Mouse (Mus musculus) adrenal gland (tissue): ENCODE measurements around the gene Cd44.

ENCODE experiments used
- intact Hi-C: fragments of 180-260 bp; cut with DNase I; formaldehyde crosslinking; loops from one replicate; pipeline ENCODE4 v1.15.1; 2025

Cd44 gene

DNA sequence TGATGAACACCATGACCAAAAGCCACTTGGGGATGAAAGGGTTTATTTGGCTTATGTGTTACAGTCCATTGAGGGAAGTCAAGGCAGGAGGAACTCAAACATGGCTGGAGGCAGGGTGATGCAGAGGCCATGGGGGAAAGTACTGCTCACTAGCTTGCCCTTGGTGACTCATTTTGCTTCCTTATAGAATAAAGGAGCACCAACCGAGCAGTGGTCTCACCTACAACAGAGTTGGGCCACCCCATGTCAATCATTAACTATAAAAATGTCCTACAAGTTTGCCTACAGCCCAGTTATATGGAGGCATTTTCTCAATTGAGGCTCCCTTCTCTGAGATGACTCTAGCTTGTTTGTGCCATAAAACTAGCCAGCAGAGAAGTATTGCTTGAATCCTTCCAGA, 73.6 kb downstream of the Cd44 start:
- intact Hi-C loops = no loop called here

DNA sequence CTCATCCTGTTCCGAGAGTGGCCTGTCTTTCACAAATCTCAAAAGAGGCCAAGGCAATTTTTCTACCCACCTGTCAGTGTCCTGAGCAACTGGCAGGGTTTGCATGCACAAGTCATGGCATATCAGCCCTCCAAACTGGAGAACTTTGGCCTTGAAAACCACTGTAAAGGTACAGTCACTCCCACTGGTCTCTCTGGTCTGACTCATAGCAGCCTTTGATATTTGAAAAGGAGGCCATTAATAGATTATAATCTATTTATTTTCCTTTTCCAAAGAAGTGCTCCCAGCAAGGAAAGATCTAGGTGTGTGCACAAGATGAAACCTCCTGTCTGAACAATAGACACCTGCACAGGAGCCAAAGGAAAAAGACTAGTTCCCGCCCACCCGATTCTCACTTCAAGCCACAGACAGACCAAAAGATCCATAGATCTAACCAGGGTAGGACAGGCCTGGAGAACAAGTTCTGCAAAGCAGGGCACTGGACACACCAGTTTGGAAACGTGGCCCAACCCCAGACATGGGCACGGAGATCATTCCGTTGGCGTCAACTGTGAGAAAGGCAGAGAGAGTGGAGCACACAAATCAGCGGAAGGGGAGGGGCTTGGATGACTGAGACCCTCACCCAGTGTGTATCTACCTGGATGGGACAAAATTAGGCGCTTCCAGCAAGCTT, 75.4 kb downstream of the Cd44 start:
- intact Hi-C loops = no loop called here

DNA sequence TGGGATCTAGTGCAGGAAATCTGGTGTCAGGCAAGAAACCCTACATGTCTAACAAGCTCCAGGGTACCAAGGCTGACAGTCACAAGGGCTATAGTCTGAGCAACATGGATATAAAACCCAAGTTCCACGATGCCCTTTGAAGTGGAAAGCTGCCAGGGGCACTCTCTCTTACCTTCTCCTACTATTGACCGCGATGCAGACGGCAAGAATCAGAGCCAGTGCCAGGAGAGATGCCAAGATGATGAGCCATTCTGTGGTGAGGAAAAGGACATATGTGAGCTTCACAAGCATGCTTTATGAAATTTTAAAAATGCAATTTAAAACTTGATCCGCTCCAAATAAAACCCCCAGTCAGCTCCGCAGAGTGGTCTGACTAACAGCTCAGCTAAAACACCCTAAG, 79.4 kb downstream of the Cd44 start:
- intact Hi-C loops = no loop called here

DNA sequence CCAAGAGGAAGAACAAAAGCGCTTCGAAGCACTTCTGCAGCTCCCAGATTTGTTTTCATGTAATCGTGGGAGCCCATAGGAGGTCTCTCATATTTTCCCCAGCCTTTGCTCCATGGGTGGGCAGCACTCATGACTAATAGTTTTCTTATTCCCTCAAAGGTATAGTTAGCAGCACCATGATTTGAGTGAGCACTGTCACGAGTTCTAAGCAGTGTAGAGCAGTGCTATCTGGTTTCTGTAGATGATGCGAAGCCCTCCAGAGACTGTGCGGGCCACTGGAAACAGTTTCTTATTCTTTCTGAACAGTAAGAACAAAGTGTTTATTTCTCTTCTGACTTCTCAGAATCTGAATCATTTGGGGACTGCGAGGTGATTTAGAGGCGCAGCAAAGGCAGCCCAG, 80.7 kb downstream of the Cd44 start:
- intact Hi-C loops = no loop called here

DNA sequence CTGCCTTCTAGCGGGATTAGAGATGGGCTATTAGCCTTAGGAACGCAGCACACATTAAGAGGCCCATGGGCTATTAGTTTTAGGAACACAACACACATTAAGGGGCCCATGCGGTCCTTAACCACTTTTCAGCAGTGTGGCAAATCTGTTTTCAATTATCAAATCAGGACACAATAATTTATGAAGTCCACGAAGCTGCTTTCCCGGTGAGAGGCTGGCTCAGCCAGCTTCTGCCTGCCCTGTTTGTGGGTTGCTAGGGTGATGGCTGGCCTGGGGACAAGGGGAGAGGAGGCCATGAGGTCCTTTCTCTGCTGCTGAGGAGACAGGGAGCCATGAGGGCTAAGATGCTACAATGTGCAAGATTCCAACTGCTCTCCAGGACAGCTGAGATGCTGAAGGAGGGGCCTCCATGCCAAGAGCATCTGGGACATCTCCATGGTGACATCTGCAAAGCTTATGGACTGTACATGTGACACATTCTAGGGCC, 81.2 kb downstream of the Cd44 start:
- intact Hi-C loops = no loop called here

DNA sequence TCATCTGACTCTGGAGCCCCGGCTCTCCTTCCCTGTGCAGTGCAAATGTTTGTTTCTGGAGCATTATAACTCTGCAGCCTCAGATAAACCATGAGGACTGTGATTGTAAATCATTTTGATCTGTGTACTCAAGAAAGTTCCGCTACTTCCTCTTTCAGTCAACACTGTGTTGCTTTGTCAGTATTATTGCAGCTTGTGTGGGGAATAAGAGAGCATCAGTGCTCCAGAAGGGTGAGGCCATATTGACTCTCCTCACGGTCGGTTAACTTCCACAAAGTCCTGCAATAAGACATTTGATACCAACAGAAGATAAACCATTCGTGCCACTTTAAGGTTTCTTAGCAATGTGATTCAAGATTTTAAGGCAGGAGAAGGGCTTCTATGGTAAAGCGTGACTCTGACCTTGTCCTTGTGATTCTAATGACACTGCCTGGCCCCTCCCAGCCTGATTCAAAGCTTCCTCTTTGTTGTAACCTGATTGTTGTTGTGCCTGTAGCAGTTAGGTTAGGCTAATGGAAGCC, 86.1 kb downstream of the Cd44 start:
- intact Hi-C loops = no loop called here

DNA sequence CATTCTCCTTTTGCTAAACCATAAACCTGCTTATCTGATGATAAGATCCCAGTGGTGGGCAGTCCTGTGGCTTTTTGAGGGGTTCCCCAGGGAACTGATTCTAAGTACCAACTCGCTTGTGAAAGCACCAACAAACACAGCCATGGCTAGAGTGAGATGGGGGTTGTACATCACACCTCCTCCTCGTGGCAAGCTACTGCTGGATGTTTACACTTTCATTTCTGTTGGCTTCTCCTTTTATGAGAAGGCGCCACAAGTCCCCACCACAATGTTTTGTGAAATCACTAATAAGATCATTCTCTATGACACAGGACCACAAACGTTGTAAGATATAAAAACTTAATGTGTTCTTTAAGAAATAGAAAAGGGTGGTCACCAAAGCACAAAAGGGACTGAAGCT, 88.7 kb downstream of the Cd44 start:
- intact Hi-C loops = no loop called here

DNA sequence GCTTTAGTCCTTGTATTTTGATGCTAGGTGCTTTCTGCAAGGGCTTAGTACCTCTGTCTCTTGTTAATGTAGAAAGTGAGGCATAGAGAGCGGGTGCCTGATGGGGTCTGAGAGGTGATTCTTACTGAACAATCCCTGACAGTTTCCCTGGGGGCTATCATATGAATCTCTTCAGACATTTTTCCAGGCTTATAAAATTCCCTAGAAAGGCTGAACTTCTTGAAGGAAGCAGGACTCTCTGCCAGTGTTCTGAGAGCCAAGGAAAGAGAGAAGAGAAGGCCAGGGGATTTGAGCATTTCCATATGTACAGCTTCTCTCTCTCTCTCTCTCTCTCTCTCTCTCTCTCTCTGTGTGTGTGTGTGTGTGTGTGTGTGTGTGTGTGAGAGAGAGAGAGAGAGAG, 92.0 kb downstream of the Cd44 start:
- intact Hi-C loops = loop anchor here (10.0 kb wide), 1 partner anchor 125 kb away; no protein-coding TSS in a partner anchor

DNA sequence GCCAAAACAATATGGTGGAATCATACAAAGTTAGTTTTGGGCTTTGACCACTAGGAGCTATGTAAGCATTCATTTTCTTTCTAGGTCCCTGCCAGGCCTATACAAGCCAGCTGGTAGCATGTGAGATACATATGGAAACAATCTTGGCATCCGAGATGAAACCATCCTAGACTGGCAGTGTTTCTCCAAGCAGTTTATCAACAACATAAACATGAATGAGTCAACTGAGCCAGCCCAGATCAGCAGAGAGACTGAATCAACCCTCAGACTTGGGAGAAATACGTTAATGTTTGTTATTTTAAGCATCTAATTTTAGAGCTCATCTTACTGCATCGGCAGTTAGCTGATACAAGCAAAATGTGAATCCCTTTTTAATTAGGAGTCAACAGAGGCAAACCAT, 93.8 kb downstream of the Cd44 start:
- intact Hi-C loops = loop anchor here (10.0 kb wide), 1 partner anchor 123 kb away; no protein-coding TSS in a partner anchor

DNA sequence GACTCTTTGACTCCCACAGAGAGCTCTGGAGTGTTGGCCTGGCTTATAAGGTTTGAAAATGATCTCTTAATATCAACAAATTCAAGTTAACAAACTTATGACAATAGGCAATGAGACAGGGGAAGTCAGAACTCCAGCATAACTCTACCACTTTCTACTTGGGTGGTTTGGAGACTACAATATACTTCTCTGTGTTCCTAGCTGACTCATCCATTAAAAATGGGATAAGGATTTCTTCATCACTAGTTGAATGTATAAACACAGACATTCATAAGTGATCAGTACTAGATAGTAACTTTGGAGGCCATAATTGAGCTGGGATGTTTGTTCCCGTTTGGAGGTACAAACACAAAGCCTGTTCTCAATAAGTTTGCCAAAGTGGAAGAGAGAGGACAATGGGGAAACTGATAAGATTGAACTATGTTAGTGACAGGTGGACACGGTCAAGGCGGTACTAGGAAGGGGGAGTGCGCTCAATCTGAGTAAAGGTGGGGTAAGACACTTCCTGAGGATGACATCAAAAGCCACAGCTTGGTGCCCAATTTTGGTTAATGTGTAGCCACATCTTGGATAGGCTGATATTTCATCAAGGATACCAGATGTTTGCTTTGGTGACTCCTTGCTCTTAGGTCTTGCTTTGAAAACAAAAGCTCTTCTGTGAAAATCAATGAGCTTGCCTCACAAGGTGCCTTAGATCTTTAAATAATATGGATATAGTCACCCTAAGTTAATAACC, 95.5 kb downstream of the Cd44 start:
- intact Hi-C loops = loop anchor here (2.0 to 10.0 kb wide), 2 partner anchors 121 to 213 kb away; no protein-coding TSS in a partner anchor

DNA sequence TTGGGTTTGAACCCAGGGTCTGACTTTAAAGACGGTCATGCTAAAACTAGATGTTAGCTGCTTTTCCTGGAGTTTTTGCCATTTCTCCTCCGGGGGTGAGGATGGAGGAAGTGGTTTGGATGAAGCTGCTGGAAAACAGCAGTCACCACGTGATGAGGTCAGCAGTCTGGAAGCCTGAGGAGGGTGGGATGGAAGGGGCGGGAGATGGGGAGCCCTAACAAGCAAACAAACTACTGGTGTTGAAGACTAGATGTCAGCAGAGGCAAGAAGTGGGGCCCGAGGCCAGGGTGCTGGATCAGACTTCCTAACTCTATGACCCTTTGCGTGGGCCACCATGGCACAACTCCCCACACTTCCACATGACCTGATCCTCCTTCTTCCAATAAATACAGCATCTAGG, 96.2 kb downstream of the Cd44 start:
- intact Hi-C loops = loop anchor here (2.0 to 10.0 kb wide), 2 partner anchors 120 to 214 kb away; no protein-coding TSS in a partner anchor

DNA sequence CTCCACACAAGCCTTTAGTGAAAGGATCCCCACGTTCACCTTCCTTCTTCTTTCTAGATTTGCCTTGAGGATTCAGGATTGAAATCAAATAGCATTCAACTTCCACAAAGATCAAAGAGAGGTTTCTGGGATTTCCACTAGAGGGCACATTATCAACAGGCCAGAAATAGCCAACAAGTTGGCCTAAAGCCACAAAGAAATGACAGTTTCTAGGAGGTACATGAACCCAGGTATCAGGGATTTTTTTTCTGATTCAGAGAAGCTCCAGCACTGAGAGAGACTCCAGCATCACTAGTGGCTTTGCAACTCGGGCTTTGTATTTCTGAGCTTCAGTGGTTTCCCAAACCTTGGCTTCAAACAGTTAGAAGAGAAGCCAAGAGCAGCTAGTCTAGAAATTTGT, 97.4 kb downstream of the Cd44 start:
- intact Hi-C loops = loop anchor here (1.0 to 10.0 kb wide), 3 partner anchors 60 to 215 kb away; no protein-coding TSS in a partner anchor

DNA sequence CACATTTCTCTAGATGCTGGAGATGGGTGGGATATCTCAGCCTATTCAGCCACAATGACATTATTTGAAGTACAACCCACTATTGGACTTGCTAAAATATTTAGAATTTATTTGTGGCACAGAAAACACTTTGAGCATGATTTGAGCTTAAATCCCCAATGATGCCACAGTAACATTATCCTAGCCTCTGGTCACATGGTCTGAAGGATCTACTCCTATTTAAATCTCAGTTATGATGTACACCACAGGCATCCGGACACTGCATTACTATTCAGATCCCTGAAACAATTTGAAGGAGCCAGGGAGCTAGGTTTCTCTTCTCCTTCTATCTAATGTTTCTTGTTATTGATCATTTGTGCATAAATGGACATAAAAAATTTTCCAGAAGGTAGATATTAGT, 99.6 kb downstream of the Cd44 start:
- intact Hi-C loops = loop anchor here (10.0 kb wide), 1 partner anchor 117 kb away; no protein-coding TSS in a partner anchor

DNA sequence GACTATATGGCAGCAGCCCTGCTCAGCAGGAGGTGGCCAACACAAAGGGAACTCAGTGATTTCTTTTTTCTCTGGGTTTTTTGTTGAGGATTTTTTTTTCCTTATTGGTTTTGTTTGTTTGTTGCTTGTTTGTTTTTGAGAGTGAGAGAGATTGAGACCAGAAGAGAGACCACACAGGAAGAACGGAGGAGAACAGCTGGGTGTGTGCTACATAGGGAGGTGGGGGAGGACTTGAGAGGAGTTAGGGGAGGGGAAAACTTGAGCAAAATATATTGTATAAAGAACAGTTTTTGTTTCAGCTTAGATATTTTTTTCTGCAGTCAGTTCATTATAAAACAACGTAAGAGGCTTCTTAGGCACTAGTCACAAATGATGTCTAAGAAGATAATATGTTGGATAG, 103.3 kb downstream of the Cd44 start:
- intact Hi-C loops = no loop called here

DNA sequence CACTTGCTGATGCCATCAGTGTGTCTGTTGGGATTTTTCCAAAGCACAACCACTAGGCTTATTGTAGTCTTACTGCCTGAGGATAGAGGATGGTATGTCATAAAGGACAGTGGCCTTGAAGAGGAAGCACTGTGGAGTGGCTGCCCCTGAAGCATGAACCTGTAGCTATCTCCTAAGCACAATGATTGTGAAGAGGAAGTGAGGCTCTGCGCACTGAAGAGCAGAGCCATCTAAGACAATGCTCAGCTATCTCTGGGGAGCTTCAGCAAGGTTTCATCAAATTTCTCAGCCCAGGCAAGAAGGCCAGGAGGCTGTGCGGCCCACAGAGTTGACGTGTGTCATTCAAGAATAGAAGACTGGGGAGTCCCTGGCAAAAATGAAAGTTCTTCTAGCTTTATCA, 106.4 kb downstream of the Cd44 start:
- intact Hi-C loops = no loop called here

DNA sequence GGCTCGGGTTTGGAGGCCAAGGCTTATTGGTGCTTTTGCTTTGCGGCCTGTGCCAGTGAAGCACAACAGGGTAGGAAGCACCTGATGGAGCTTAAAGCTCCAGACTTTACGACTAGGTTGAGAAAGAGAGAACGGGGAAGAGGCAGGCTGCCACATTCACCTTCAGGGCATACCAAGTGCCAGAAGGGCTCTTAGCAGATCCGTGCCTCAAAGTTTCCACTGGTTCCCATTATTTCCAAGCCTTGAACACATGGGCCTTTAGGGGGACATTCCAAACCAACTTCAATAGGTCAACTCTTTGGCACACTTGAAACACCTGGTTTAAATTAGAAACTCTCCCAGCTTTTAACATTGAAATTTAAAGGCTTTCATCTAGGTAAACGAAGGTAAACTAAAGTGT, 108.7 kb downstream of the Cd44 start:
- intact Hi-C loops = no loop called here

DNA sequence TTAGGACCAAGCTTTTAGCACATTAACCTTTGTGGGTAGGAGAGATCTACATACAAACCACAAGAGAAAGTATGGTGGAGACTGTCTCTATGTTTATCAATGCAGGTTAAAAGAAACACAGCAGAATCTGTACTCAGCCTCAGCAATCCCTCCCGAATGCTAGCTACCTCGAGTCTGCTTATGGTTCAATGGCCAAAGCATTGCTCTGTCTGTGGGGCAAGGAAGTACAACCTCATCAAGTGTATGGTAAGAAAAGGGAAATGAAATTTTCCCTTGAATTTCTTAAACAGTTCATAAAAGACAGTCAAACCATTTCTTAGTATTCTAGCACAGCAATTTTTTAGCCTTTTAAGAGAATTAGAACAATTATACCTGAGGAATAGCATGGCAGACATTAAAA, 109.8 kb downstream of the Cd44 start:
- intact Hi-C loops = no loop called here

DNA sequence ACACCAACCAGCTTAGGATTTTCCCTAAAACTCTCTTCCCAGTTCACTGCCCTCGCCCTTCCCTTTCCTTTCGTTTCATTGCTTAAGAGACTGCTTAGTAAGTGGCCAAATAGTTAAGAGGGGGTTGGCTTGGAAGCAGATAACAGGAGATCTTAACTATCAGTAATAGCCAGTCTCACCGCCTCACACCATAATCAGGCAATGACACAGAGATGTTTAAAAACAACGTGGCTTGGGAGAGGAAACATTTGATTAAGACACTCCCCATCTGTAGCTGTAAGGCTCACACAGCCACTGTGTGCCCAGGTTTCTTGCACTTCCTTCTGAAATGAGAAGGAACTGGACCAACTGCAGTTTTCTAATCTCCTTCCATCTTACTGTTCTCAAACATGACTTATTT, 115.8 kb downstream of the Cd44 start:
- intact Hi-C loops = loop anchor here (5.0 kb wide), 1 partner anchor 33 kb away; no protein-coding TSS in a partner anchor

DNA sequence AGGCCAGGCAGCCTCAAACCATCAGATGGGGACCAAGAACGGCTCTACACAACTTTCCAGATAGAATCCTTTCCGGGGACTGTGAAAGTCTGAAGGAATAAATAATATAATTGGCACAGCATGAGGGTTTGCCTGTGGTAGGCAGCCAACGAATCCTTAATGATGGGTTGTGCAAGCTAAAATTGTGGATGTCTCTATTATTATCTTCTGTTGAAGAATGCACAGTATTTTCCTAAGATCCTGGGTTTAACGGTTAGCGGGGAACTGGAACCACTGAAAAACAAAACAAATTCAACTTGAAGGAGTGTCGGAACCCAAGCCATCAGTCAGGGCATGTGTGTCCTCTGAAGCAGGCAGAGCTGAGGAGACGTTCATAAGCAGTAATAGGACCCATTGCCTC, 118.7 kb downstream of the Cd44 start:
- intact Hi-C loops = no loop called here

DNA sequence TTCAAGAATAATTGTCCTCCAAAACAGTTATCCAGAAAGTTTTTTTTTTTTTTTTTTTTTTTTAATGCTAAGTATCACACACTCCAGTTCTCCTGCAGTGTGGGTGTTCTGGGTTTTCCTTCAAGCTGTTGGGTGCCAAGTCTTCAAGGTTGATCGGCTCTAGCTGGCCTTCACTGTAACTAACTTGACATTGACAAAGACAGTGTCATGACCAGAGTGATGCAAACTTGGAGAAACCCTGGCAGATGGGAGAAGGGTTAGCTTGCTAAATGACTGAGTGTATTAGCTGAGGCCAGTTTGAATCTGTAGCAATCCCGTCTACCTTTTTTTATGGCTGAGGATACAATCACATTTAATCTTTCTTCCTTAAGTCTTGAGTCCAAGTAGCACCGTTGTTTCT, 123.3 kb downstream of the Cd44 start:
- intact Hi-C loops = no loop called here

DNA sequence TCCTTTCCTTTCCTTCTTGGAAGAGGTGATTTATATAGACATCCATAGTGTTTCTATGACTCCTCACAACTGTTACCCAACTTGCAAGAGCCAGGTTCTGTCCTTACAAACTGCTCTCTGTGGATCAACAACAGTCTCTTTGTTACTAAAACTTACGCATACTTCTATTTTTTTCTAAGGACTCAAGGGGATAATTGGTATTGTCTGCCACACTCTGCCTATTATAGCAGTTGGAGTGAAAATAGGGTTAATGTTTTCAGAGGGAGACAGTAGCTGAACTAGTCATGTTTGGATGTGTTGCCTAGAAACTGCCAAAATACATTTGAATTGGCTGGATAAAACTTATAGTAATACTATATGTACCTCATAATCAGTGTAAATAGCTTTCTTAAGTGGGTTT, 125.9 kb downstream of the Cd44 start:
- intact Hi-C loops = no loop called here

DNA sequence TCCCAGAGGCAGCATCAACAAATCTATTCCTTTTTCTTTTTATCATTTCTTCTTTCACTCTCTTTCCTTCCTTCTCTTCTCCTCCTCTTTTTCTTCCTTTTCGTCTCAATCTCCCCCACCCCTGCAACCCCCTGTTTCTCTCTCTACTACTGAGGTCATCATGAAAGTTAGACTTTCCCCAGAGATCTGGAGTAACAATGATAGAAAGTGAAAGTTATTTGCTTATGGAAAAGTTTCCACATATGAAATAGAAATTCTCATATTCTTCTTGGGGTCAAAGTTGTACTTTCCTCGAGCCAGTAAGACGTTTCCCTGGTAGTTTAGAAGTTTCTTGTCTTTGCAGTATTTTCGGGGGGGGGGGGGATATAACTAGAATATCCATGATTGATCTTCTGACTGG, 126.8 kb downstream of the Cd44 start:
- intact Hi-C loops = no loop called here
